Mouse (Mus musculus): ENCODE measurements around the gene Cul1. TPM values are rescaled to one million over a fixed set of nuclear protein-coding genes. Genes with fewer than 3 reads are reported as not detected.

The Cul1 gene
- polyA plus RNA-seq, 1 experiment = 20.6 TPM

GRCm38 (mm10) chr6:47440080-47440479, 13.1 kb upstream of the Cul1 start:
- TF ChIP-seq CTCF (IDR thresholded peaks at IDR 0.05; ENCODE audit: insufficient read depth, low read length) (no peak), POLR2A (IDR thresholded peaks at IDR 0.05; ENCODE audit: borderline replicate concordance, extremely low read depth, low read depth, low read length) (no peak)
- no peaks in the 10 kb centered on the region for H3K4me1 ChIP-seq (ENCODE audit: control insufficient read depth, insufficient read depth, low read length)

GRCm38 (mm10) chr6:47447658-47448057, 5.5 kb upstream of the Cul1 start:
- 89% methylated on average over 1 of the region's 1 CpGs for WGBS
- TF ChIP-seq POLR2A (IDR thresholded peaks at IDR 0.05; ENCODE audit: borderline replicate concordance, extremely low read depth, low read depth, low read length) (no peak), CTCF (IDR thresholded peaks at IDR 0.05; ENCODE audit: insufficient read depth, low read length) (no peak)
- DNase-seq = no peak
- no peaks in the 10 kb centered on the region for H3K4me1 ChIP-seq (ENCODE audit: control insufficient read depth, insufficient read depth, low read length)
- no peak overlapping the region for H3K4me3 ChIP-seq (replicated peaks; ENCODE audit: extremely low read depth, low read depth, low read length)

More at GRCm38 (mm10) chr6:47440080-47440479, 13.1 kb upstream of the Cul1 start:
- DNase-seq = no peak
- 75% methylated on average over 2 of the region's 2 CpGs for WGBS
- H3K4me3 ChIP-seq (replicated peaks; ENCODE audit: extremely low read depth, low read depth, low read length) = no peak overlapping the region

- peak; percentile 76 for DNase-seq
- peak overlapping the region; percentile 90 for H3K4me3 ChIP-seq (replicated peaks; ENCODE audit: extremely low read depth, low read depth, low read length)
- TF ChIP-seq POLR2A (IDR thresholded peaks at IDR 0.05; ENCODE audit: borderline replicate concordance, extremely low read depth, low read depth, low read length) (peak; percentile 19; the same call in 1 of the 2 replicates), CTCF (IDR thresholded peaks at IDR 0.05; ENCODE audit: insufficient read depth, low read length) (no peak)
- H3K4me1 ChIP-seq (ENCODE audit: control insufficient read depth, insufficient read depth, low read length) = peaks cover 16% of the 10 kb centered on the region
- 1% methylated on average over 41 of the region's 42 CpGs for WGBS
Measured at GRCm38 (mm10) chr6:47453522-47454130, 428 bp downstream of the Cul1 start.

- DNase-seq = peak; percentile 82
- peak overlapping the region; percentile 90 for H3K4me3 ChIP-seq (replicated peaks; ENCODE audit: extremely low read depth, low read depth, low read length)
- under 1% methylated on average over 55 of the region's 72 CpGs for WGBS
- TF ChIP-seq CTCF (IDR thresholded peaks at IDR 0.05; ENCODE audit: insufficient read depth, low read length) = no peak
- peak; percentile 52; the same call in 1 of the 2 replicates for TF ChIP-seq POLR2A (IDR thresholded peaks at IDR 0.05; ENCODE audit: borderline replicate concordance, extremely low read depth, low read depth, low read length)
- peaks cover 16% of the 10 kb centered on the region for H3K4me1 ChIP-seq (ENCODE audit: control insufficient read depth, insufficient read depth, low read length)
Measured at GRCm38 (mm10) chr6:47454131-47454574, 955 bp downstream of the Cul1 start.

- under 1% methylated on average over 70 of the region's 79 CpGs for WGBS
- DNase-seq = peak; percentile 75
- H3K4me3 ChIP-seq (replicated peaks; ENCODE audit: extremely low read depth, low read depth, low read length) = peak overlapping the region; percentile 90
Measured at GRCm38 (mm10) chr6:47454575-47455571, 1.7 kb downstream of the Cul1 start.

GRCm38 (mm10) chr6:47455843-47456242, 2.6 kb downstream of the Cul1 start:
- H3K4me1 ChIP-seq (ENCODE audit: control insufficient read depth, insufficient read depth, low read length) = peaks cover 16% of the 10 kb centered on the region
- DNase-seq = no peak
- 74% methylated on average over 1 of the region's 1 CpGs for WGBS
- peak overlapping the region; percentile 29 for H3K4me3 ChIP-seq (replicated peaks; ENCODE audit: extremely low read depth, low read depth, low read length)
- TF ChIP-seq CTCF (IDR thresholded peaks at IDR 0.05; ENCODE audit: insufficient read depth, low read length) (no peak), POLR2A (IDR thresholded peaks at IDR 0.05; ENCODE audit: borderline replicate concordance, extremely low read depth, low read depth, low read length) (no peak)

More at GRCm38 (mm10) chr6:47454575-47455571, 1.7 kb downstream of the Cul1 start:
- TF ChIP-seq POLR2A (IDR thresholded peaks at IDR 0.05; ENCODE audit: borderline replicate concordance, extremely low read depth, low read depth, low read length) (peak; percentile 36; the same call in 1 of the 2 replicates), CTCF (IDR thresholded peaks at IDR 0.05; ENCODE audit: insufficient read depth, low read length) (no peak)
- H3K4me1 ChIP-seq (ENCODE audit: control insufficient read depth, insufficient read depth, low read length) = peaks cover 16% of the 10 kb centered on the region

GRCm38 (mm10) chr6:47456853-47457252, 3.7 kb downstream of the Cul1 start:
- Histone ChIP-seq H3K4me3 (replicated peaks; ENCODE audit: extremely low read depth, low read depth, low read length) (no peak overlapping the region), H3K4me1 (ENCODE audit: control insufficient read depth, insufficient read depth, low read length) (peaks cover 19% of the 10 kb centered on the region)
- no peak for DNase-seq
- no peak for TF ChIP-seq CTCF (IDR thresholded peaks at IDR 0.05; ENCODE audit: insufficient read depth, low read length)
- 19% methylated on average over 2 of the region's 2 CpGs for WGBS

GRCm38 (mm10) chr6:47465400-47465799, 12.2 kb downstream of the Cul1 start:
- no peak for DNase-seq
- WGBS = 30% methylated on average over 2 of the region's 2 CpGs

GRCm38 (mm10) chr6:47466488-47466887, 13.3 kb downstream of the Cul1 start:
- 76% methylated on average over 2 of the region's 2 CpGs for WGBS
- DNase-seq = no peak
- Histone ChIP-seq H3K4me3 (replicated peaks; ENCODE audit: extremely low read depth, low read depth, low read length) (no peak overlapping the region), H3K4me1 (ENCODE audit: control insufficient read depth, insufficient read depth, low read length) (peaks cover 7% of the 10 kb centered on the region)
- no peak for TF ChIP-seq POLR2A (IDR thresholded peaks at IDR 0.05; ENCODE audit: borderline replicate concordance, extremely low read depth, low read depth, low read length)
- TF ChIP-seq CTCF (IDR thresholded peaks at IDR 0.05; ENCODE audit: insufficient read depth, low read length) = no peak

More at GRCm38 (mm10) chr6:47465400-47465799, 12.2 kb downstream of the Cul1 start:
- Histone ChIP-seq H3K4me1 (ENCODE audit: control insufficient read depth, insufficient read depth, low read length) (peaks cover 9% of the 10 kb centered on the region), H3K4me3 (replicated peaks; ENCODE audit: extremely low read depth, low read depth, low read length) (no peak overlapping the region)
- TF ChIP-seq POLR2A (IDR thresholded peaks at IDR 0.05; ENCODE audit: borderline replicate concordance, extremely low read depth, low read depth, low read length) (no peak), CTCF (IDR thresholded peaks at IDR 0.05; ENCODE audit: insufficient read depth, low read length) (no peak)
